Mouse (Mus musculus) large intestine, adult 2 months (tissue): Measurements from ENCODE around the gene Tnfrsf25. TPM values are rescaled to one million over a fixed set of nuclear protein-coding genes. Genes with fewer than 3 reads are reported as not detected.

Experiments used
- DNase-seq: peaks from one replicate; pipeline ENCODE4 v3.0.0-alpha.2; 2012; ENCODE audit warnings: low read depth, low spot score
- WGBS: fragments of 180-500 bp; shearing (Covaris S2); methylation state at CpG from one replicate; pipeline ENCODE4 v1.1.7; 2018; 5-methylcytosine and 5-hydroxymethylcytosine counted together
- polyA plus RNA-seq: library from polyadenylated mRNA; depleted of rRNA; stranded (reverse); fragments of >200 nt; gene quantifications from 2 replicates; pipeline ENCODE4 v1.2.3, GENCODE M21; 2012; rRNA removed

The Tnfrsf25 gene
- polyA plus RNA-seq = 3.6 and 4.0 TPM in 2 replicates

DNA sequence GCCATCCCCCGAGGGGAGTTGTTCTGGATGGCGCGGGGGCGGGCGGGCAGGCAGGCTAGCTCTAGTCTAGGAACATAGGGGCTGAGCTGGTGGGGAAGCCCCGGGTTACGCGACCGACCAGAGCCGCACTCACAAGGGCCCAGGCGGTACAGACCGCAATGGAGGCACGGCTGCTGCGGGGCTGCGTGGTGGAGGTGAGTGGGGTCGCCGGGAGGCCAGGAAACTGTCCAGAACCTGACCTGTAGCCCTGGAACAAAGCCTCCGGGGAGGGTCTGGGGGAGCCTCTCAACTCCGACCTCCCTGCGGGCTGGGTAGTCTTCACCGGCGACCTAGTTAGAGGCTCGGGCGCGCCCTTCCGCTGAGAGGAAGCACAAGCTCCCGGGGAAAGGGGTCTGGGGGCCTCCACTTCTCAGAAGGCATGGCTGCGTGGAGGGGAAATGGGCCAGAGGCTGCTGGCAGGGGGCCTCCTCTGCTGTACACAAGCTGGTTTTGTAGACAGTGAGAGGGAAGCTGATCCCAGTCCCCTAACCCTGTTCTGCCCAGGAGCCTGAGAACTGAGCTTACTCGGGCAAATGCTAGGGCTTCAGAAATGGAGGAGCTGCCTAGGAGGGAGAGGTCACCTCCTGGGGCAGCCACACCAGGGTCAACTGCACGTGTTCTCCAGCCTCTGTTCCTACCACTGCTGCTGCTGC lies at the start of gene Tnfrsf25:
TSS of gene Tnfrsf25 (plus strand) at position 14 of the 692 bp plus-strand sequence.
- 31% methylated on average over 30 of the region's 30 CpGs for WGBS
- DNase-seq = no peak

DNA sequence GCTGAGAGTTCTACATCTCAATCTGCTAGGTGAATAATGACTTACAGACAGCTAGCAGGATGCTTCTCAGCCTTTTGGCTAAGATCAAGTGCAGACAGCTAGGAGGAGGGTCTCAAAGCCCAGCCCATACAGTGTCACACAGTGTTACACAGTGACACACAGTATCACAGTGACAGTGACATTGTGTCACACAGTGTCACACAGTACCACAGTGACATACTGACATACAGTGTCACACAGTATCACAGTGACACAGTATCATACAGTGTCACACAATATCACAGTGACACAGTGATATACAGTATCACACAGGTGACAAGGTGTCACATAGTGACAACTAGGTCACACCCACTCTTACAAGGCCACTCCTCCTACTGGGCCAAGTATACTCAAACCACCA lies 48.5 kb upstream of the Tnfrsf25 start:
- no peak for DNase-seq

- whole genome bisulfite sequencing = 77% methylated on average over 6 of the region's 6 CpGs
- DNase-seq = no peak
Observed at GRCm38 (mm10) chr4:152068166-152068724, 47.5 kb upstream of the Tnfrsf25 start.

DNA sequence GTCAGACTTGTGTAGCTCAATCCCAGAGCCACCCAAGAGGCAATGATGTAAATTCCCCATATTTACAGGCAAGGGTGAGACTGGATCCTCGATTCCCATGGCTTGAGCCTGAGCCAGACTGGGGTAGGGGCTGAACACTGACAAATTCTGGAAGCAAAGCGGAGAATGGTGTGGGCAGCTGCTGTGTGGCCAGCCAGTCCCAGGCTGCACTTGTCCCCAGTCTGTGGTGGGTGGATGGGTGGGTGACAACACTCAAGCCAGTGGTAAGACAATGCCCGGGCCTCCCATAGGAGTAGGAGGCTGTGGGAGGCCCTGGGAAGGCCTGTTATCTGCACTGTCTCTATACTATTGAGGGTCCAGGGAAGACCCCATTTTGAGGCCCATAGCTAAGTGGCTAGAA lies 46.5 kb upstream of the Tnfrsf25 start:
- 86% methylated on average over 3 of the region's 3 CpGs for WGBS

GRCm38 (mm10) chr4:152070494-152071396 lies 45.0 kb upstream of the Tnfrsf25 start:
- DNase-seq = no peak
- WGBS = 75% methylated on average over 11 of the region's 11 CpGs

More for the DNA sequence above, 46.5 kb upstream of the Tnfrsf25 start:
- no peak for DNase-seq

GRCm38 (mm10) chr4:152072121-152072601 lies 43.6 kb upstream of the Tnfrsf25 start, which contains the start of gene Plekhg5:
Gene Plekhg5, plus strand, starts transcription at chr4:152072498.
- no peak for DNase-seq
- WGBS = 38% methylated on average over 10 of the region's 10 CpGs

DNA sequence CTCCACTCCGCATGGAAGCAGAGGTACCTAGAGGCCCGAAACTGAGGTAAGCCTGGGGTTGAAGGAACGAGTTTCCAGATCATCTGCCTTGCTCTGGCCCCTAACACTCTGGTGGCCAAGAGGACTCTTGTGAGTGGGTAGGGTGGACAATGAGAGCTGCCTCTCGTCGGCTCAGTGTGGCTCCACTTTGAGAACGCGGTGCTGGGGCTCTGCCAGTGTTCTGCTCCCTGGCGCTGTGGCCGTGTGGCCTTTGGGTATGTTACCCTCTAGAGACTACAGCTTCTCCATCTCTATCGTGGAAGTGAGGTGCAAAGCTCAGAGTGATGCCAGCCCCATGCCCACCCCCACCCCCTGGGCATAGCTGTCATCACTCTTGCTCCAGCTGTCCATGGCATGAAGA lies 43.1 kb upstream of the Tnfrsf25 start:
- DNase-seq = no peak
- WGBS = 55% methylated on average over 10 of the region's 10 CpGs

- no peak for DNase-seq
- WGBS = 71% methylated on average over 6 of the region's 6 CpGs
Observed at GRCm38 (mm10) chr4:152073715-152074114, 42.0 kb upstream of the Tnfrsf25 start.

DNA sequence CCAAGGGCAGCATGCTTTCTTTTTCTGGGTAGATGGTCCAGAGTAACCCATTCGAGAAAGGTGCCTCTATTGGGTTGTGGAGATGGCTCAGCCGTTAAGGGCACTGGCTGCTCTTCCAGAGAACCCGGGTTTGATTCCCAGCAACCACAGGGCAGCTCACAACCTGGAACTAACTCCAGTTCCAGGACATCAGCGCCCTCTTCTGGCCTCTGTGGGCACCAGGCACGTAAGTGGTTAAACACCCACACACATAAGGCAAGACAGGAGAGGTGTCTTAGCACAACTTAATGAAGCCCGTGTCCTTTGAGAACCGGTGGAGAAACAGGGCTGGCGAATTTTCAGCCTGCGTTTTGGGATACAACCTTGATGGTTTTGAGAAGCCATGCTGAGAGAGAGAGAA lies 41.2 kb upstream of the Tnfrsf25 start:
- WGBS = 86% methylated on average over 9 of the region's 9 CpGs
- DNase-seq = no peak

DNA sequence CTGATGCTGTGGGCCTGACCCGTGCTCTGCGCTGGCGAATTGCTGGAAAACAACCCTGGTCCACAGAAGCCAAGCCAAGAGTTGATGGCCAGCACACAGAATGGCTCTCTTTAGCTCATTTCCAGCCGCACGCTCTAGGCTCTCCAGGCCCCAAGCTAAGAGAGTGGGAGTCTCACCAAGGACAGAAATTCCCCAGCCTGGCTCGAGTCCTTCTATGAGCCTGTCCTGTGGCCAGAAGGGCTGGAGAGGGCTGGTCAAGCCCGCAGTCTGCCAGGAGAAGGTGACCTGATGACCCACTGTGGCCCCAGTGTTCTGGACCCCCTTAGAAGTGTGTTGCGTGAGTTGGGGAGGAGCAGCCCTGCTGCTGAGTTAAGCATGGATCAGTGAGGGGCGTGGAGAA lies 38.5 kb upstream of the Tnfrsf25 start:
- 88% methylated on average over 9 of the region's 9 CpGs for WGBS
- DNase-seq = no peak

DNA sequence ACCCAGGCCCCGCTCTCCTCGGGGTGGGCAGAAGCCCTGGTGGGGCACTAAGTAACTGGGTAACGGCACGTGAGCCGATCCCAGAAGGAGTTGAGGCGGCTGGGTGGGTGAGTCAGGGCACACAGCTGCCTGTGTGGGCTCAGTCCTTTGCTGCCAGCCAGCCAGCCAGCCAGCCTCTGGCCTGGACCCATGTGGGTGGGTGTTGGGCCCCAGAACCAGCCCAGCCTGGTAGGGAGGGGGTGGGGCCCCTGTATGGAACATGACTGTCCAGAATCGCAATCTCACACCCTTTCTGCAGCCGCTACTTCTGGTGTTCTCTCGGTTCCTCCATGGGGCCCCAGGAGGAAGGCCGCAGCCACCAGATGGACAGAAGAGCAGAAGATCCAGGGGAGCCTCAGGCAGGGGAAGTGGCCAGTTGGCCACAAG lies 37.6 kb upstream of the Tnfrsf25 start:
- WGBS = 85% methylated on average over 10 of the region's 10 CpGs
- DNase-seq = no peak

DNA sequence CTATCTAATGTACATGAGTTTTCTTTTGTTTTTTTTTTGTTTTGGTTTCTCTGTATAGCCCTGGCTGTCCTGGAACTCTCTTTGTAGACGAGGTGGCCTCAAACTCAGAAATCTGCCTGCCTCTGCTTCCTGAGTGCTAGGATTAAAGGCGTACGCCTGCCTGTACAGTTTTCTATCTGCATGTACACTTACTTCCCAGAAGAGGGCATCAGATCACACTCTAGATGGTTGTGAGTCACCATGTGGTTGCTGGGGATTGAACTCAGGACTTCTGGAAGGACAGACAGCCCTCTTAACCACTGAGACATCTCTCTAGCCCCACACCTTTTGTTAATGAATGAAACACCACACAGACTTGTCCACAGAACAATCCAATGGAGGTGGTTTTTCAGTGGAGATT lies 36.5 kb upstream of the Tnfrsf25 start:
- WGBS = 86% methylated on average over 3 of the region's 3 CpGs
- DNase-seq = no peak

GRCm38 (mm10) chr4:152079931-152080330 lies 35.8 kb upstream of the Tnfrsf25 start:
- no peak for DNase-seq
- 53% methylated on average over 7 of the region's 7 CpGs for WGBS

DNA sequence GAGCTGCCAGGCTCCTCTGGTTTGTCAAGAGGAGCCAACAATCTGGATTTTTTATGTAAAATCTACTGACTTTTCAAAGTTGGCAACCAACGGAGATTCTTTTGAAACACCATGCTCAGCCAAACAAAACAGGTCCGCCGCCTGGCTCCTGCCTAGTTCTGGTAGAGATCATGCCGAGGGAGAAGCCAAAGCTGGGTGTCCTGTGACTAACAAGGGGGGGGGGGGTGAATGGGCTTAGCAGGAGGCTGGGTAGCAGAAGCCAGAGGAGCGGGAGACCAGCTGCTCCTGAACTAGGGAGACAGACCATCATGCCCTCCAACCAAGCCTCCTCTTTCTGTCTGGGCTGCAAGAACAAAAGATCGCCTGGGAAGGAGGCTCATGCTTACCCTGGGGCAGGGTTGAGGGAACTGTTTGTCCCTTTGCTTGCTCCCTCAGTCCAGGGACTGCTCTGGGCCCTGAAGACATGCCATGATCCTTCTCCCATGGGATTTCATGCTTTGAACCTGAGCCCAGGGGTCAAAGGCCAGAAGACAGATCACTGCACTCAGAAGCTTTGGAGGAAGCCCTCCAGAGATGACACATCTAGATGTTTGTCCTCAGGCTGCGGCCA lies 32.0 kb upstream of the Tnfrsf25 start:
- 77% methylated on average over 7 of the region's 7 CpGs for WGBS
- no peak for DNase-seq

DNA sequence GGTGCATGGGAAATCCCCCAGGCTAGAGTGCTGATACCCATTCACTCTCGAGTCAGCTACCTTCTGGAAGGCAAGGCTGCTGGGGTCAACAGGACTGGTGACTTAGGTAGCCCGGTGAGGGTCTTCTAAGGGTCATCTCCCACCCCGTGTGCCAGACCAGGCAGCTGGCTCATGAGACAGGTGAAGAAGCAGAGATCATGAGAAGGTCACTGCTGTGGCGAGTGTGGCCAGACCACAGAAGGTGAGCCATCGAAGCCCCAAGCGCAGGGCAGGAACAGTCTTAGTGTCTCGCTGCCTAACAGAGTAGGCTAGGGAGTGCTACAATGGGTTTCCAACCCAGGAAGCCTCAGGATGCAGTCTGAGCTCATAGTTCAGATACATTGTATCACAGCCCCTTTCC lies 31.1 kb upstream of the Tnfrsf25 start:
- no peak for DNase-seq
- WGBS = 81% methylated on average over 7 of the region's 7 CpGs

DNA sequence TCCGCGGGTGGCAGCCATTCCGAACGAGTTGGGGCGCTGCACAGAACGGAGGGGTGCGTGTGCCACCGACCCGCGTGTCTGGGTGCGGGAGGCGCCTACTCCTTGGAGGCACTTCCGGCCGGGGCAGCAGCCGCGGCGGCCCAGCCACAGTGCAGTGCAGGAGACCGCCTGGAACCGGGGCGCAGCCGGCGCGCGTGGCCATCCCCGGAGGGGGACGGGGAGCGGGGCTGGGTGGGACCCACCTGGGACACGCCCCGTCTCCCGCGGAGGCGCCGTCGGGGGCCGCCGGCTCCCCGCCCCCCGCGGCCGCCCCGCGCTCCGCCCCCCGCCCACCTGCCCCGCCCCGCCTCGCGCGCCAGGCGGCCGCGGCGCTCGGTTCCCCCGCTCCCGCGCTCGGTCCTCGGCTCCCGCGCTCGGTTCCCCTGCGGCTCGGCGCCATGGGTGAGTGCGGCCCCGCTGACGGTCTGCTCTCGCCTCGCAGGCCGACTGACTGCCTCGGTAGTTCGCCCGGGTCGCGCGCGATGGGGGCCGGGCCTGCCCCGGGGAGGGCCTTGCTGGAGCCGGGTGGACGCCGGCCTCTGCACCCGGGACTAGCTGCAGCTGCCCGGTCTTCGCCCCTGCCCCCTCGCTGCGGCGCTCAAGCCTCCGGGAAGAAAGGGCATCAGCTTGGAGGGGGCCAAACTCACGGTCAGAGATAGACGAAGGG lies 29.1 kb upstream of the Tnfrsf25 start:
- WGBS = under 1% methylated on average over 71 of the region's 92 CpGs
- no peak for DNase-seq

DNA sequence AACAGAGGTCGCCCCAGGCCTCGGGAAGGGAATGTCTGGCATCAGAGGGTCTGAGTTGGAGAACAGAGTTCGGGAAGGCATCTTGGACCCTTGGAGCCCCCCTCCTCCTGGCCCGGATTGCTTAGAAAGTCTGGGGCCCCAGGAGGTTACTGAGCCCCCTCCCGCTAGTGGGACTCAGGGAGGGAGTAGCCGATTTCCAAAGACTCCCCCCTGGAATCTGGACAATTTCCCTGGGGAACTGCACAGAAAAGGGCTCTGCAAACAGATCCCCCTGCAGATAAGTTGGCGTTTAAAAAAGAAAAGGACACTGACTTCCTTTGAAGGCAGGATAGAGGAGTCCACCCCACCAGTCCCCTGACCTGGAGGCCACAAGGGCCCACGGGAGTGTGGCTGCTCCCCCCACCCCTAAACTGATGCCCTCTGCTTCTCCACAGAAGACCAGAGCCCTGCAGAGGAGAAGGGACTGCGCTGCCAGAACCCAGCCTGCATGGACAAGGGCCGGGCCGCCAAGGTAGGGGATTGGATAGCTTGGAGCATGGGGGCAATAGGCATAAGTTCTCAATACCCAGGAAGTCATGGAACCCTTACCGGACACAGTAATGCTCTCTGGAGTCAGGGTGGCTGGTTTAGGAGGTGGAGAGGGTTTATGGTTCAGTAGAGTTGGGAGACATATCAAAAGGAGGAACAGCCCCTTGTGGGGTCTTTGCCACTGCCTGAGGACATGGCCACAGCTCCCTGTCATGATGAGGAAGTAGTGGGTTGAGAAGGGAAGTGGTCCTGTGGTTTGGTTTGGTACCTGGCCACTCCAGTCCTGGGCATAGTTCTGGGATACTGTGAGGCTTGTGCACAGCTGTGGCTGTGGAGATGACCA lies 28.3 kb upstream of the Tnfrsf25 start:
- 21% methylated on average over 12 of the region's 12 CpGs for WGBS

GRCm38 (mm10) chr4:152088133-152088532 lies 27.6 kb upstream of the Tnfrsf25 start:
- DNase-seq = no peak

More for the DNA sequence above, 28.3 kb upstream of the Tnfrsf25 start:
- no peak for DNase-seq

More at GRCm38 (mm10) chr4:152088133-152088532, 27.6 kb upstream of the Tnfrsf25 start:
- WGBS = 45% methylated on average over 4 of the region's 4 CpGs
